Mouse (Mus musculus): ENCODE results near the gene Sit1.

DNA sequence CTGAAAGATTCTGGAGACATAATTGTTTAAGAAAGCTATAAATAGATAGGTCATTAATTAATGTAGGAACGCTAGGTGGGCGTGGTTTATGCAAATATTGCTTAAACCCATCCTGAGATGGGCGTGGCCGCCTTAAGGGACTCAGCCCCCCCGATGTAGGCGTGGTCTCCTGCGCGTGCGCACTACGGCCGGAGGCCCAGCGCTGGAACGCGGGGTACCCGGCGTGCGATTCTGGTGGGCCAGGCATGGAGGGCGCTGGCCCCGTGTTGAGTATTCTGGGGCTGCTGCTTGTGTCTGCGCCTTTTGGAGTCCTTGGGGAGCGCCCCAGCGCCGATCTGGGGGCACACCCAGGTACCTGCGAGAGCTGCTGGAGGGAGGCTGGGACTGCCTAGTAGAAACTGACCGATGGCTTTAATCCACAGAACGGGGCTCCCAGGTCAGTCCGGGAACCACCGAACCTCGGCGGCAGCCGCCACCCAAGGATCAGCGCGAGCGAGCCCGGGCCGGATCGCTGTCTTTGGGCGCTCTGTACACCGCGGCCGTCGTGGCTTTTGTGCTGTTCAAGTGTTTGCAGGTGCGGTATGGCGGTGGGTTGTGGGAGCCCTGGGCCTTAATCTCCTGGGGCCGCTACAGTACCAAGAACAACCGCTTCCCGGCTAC lies 9.8 kb upstream of the Sit1 start:
- peak; percentile 31; the same call in 1 of the 2 replicates for TF ChIP-seq CTCF (IDR thresholded peaks at IDR 0.05; ENCODE audit: low read depth)
- TF ChIP-seq EP300 (optimal IDR thresholded peaks at IDR 0.05) = peak; percentile 45
